Mouse (Mus musculus) midbrain, postnatal 0 days (tissue): Measurements from ENCODE around the gene Mier3. TPM values are rescaled to one million over a fixed set of nuclear protein-coding genes. Genes with fewer than 3 reads are reported as not detected.

Experiments used
- ATAC-seq: fragments of 200-750 bp; cut with Nextera tagmentation; 2 replicates; pipeline ENCODE4 v1.8.0; 2017; ENCODE audit warnings: moderate number of reproducible peaks, mild to moderate bottlenecking, moderate TSS enrichment, moderate library complexity; ENCODE audit not compliant: low FRiP score
- DNase-seq: peaks from one replicate; pipeline ENCODE4 v3.0.0-alpha.2; 2015; ENCODE audit warnings: low spot score
- H3K27ac ChIP-seq: fragments of 300-500 bp; sonication (generic); 2 replicates; pipeline ENCODE4 v1.5.1; 2014; ENCODE audit warnings: low read depth, mild to moderate bottlenecking, low read length, mixed read lengths
- H3K27me3 ChIP-seq: fragments of 300-500 bp; sonication (generic); 2 replicates; pipeline ENCODE4 v1.6.1; 2014; ENCODE audit warnings: low read length, control low read depth, mixed read lengths; ENCODE audit not compliant: insufficient read depth
- H3K36me3 ChIP-seq: fragments of 300-500 bp; sonication (generic); 2 replicates; pipeline ENCODE4 v1.6.1; 2014; ENCODE audit warnings: low read length, control low read depth, mixed read lengths; ENCODE audit not compliant: insufficient read depth
- H3K4me1 ChIP-seq: fragments of 300-500 bp; sonication (generic); 2 replicates; pipeline ENCODE4 v1.6.1; 2014; ENCODE audit warnings: mild to moderate bottlenecking, control low read depth, antibody characterized with exemption, low read length, mixed read lengths; ENCODE audit not compliant: insufficient read depth
- H3K4me2 ChIP-seq: fragments of 300-500 bp; sonication (generic); 2 replicates; pipeline ENCODE4 v1.6.1; 2014; ENCODE audit warnings: low read depth, mild to moderate bottlenecking, low read length, mixed read lengths; ENCODE audit not compliant: poor library complexity, severe bottlenecking
- H3K4me3 ChIP-seq: fragments of 300-500 bp; sonication (generic); 2 replicates; pipeline ENCODE4 v1.5.1; 2014; ENCODE audit warnings: low read depth, mild to moderate bottlenecking, low read length, moderate library complexity
- H3K9ac ChIP-seq: fragments of 300-500 bp; sonication (generic); replicated peaks from 2 replicates; pipeline ENCODE4 v1.6.1; 2014; ENCODE audit warnings: mild to moderate bottlenecking, low read length, moderate library complexity, mixed read lengths; ENCODE audit not compliant: poor library complexity, severe bottlenecking
- H3K9me3 ChIP-seq: fragments of 300-500 bp; sonication (generic); 2 replicates; pipeline ENCODE4 v1.6.1; 2016; ENCODE audit warnings: low read length, control low read depth
- CTCF ChIP-seq: IDR thresholded peaks from 2 replicates; pipeline ENCODE4 v1.5.1; 2016; ENCODE audit warnings: antibody characterized with exemption, mild to moderate bottlenecking
- WGBS: fragments of 180-500 bp; shearing (Covaris S2); extraction: QIAGEN DNeasy Blood & Tissue Kit; methylation state at CpG from one replicate; pipeline ENCODE4 v1.1.7; 2014; 5-methylcytosine and 5-hydroxymethylcytosine counted together
- polyA plus RNA-seq: library from polyadenylated mRNA; unstranded; fragments of >200 nt; fragmentation: Nextera tagmentation; extraction: Ambion mirVana; gene quantifications from 2 replicates; pipeline ENCODE4 v1.2.1, GENCODE M21; 2015
- total RNA-seq: library from RNA; depleted of rRNA; stranded (reverse); fragments of >200 nt; gene quantifications from 2 replicates; pipeline ENCODE4 v1.2.3, GENCODE M21; 2014

The Mier3 gene
- total and polyA plus RNA-seq, 2 experiments from 2014 or later = 14.6 to 29.2 TPM

GRCm38 (mm10) chr13:111659430-111659829, 21.3 kb upstream of the Mier3 start:
- no peak for DNase-seq
- no peak overlapping the region for H3K9ac ChIP-seq
- H3K27me3 ChIP-seq = no peaks in the 10 kb centered on the region
- no peak overlapping the region for H3K4me3 ChIP-seq
- 79% methylated on average over 8 of the region's 8 CpGs for WGBS
- TF ChIP-seq CTCF = no peak
- no peak overlapping the region for H3K27ac ChIP-seq
- H3K36me3 ChIP-seq = no peaks in the 10 kb centered on the region
- no peaks in the 10 kb centered on the region for H3K9me3 ChIP-seq
- no peaks in the 10 kb centered on the region for H3K4me1 ChIP-seq
- H3K4me2 ChIP-seq = no peak overlapping the region
- no peak for ATAC-seq

GRCm38 (mm10) chr13:111660072-111660471, 20.7 kb upstream of the Mier3 start:
- Histone ChIP-seq H3K36me3 (no peaks in the 10 kb centered on the region), H3K27ac (no peak overlapping the region), H3K27me3 (no peaks in the 10 kb centered on the region), H3K4me3 (no peak overlapping the region), H3K4me1 (no peaks in the 10 kb centered on the region), H3K9me3 (no peaks in the 10 kb centered on the region), H3K9ac (no peak overlapping the region), H3K4me2 (no peak overlapping the region)
- DNase-seq (no peak), ATAC-seq (no peak)
- 73% methylated on average over 13 of the region's 13 CpGs for WGBS
- TF ChIP-seq CTCF = no peak

GRCm38 (mm10) chr13:111660556-111660955, 20.2 kb upstream of the Mier3 start:
- no peak for TF ChIP-seq CTCF
- H3K9me3 ChIP-seq = no peaks in the 10 kb centered on the region
- H3K9ac ChIP-seq = no peak overlapping the region
- H3K27me3 ChIP-seq = no peaks in the 10 kb centered on the region
- ATAC-seq (no peak), DNase-seq (no peak)
- WGBS = 87% methylated on average over 3 of the region's 3 CpGs
- H3K4me3 ChIP-seq = no peak overlapping the region
- no peak overlapping the region for H3K4me2 ChIP-seq
- no peaks in the 10 kb centered on the region for H3K36me3 ChIP-seq
- no peaks in the 10 kb centered on the region for H3K4me1 ChIP-seq
- H3K27ac ChIP-seq = no peak overlapping the region

GRCm38 (mm10) chr13:111668016-111668415, 12.8 kb upstream of the Mier3 start:
- ATAC-seq = no peak

GRCm38 (mm10) chr13:111676841-111677240, 3.9 kb upstream of the Mier3 start:
- Histone ChIP-seq H3K4me1 (no peaks in the 10 kb centered on the region), H3K27ac (no peak overlapping the region), H3K4me2 (no peak overlapping the region), H3K27me3 (no peaks in the 10 kb centered on the region), H3K9me3 (no peaks in the 10 kb centered on the region), H3K36me3 (no peaks in the 10 kb centered on the region), H3K9ac (no peak overlapping the region), H3K4me3 (no peak overlapping the region)
- DNase-seq (no peak), ATAC-seq (no peak)
- no peak for TF ChIP-seq CTCF
- 94% methylated on average over 3 of the region's 3 CpGs for WGBS

More at GRCm38 (mm10) chr13:111668016-111668415, 12.8 kb upstream of the Mier3 start:
- Histone ChIP-seq H3K9ac (no peak overlapping the region), H3K4me2 (no peak overlapping the region), H3K4me3 (no peak overlapping the region), H3K4me1 (no peaks in the 10 kb centered on the region), H3K27ac (no peak overlapping the region), H3K36me3 (no peaks in the 10 kb centered on the region), H3K9me3 (no peaks in the 10 kb centered on the region), H3K27me3 (no peaks in the 10 kb centered on the region)
- WGBS = 90% methylated on average over 7 of the region's 7 CpGs
- no peak for TF ChIP-seq CTCF
- DNase-seq = no peak

GRCm38 (mm10) chr13:111684056-111684625, 3.4 kb downstream of the Mier3 start:
- no peak for ATAC-seq
- Histone ChIP-seq H3K4me1 (no peaks in the 10 kb centered on the region), H3K9me3 (no peaks in the 10 kb centered on the region)

More at GRCm38 (mm10) chr13:111684056-111684625, 3.4 kb downstream of the Mier3 start:
- Histone ChIP-seq H3K4me3 (no peak overlapping the region), H3K9ac (no peak overlapping the region), H3K27me3 (no peaks in the 10 kb centered on the region), H3K27ac (no peak overlapping the region), H3K4me2 (no peak overlapping the region), H3K36me3 (no peaks in the 10 kb centered on the region)
- DNase-seq = peak; percentile 5
- 36% methylated on average over 5 of the region's 5 CpGs for WGBS
- TF ChIP-seq CTCF = no peak
